Mouse (Mus musculus) erythroblast, embryonic 14.5 days (primary cell): ENCODE measurements around the gene Gabarapl2. TPM values are rescaled to one million over a fixed set of nuclear protein-coding genes. Genes with fewer than 3 reads are reported as not detected.

Experiments used
- H3K27me3 ChIP-seq: 2 replicates; pipeline ENCODE4 v1.6.1; 2012; ENCODE audit warnings: inconsistent platforms; ENCODE audit not compliant: control insufficient read depth
- H3K36me3 ChIP-seq: 2 replicates; pipeline ENCODE4 v1.6.1; 2012; ENCODE audit warnings: mild to moderate bottlenecking, inconsistent platforms; ENCODE audit not compliant: control insufficient read depth
- H3K4me1 ChIP-seq: 2 replicates; pipeline ENCODE4 v1.6.1; 2012; ENCODE audit warnings: inconsistent platforms; ENCODE audit not compliant: control insufficient read depth
- H3K4me3 ChIP-seq: replicated peaks from 2 replicates; pipeline ENCODE3; 2012; ENCODE audit warnings: moderate library complexity, mild to moderate bottlenecking, inconsistent platforms
- H3K9me3 ChIP-seq: 2 replicates; pipeline ENCODE4 v1.6.1; 2012; ENCODE audit warnings: low read length, inconsistent platforms, mixed read lengths; ENCODE audit not compliant: control insufficient read depth
- GATA1 ChIP-seq: IDR thresholded peaks from 2 replicates; pipeline ENCODE4 v1.6.1; 2012; ENCODE audit warnings: low read length, inconsistent platforms, mixed read lengths
- TAL1 ChIP-seq: IDR thresholded peaks from 3 replicates; pipeline ENCODE4 v1.6.1; 2012; ENCODE audit warnings: low read length, inconsistent platforms, mixed read lengths
- polyA plus RNA-seq: library from polyadenylated mRNA; stranded (reverse); fragments of >175 nt; gene quantifications from 2 replicates; pipeline ENCODE4 v1.2.3, GENCODE M21; 2012

Gene Gabarapl2
- polyA plus RNA-seq, 1 experiment: 2.0 TPM

- H3K27me3 ChIP-seq: no peaks in the 10 kb centered on the region
- no peak overlapping the region for H3K4me3 ChIP-seq
- H3K36me3 ChIP-seq: peaks cover 55% of the 10 kb centered on the region
- H3K9me3 ChIP-seq: peaks cover 12% of the 10 kb centered on the region
- H3K4me1 ChIP-seq: no peaks in the 10 kb centered on the region; the same call in 1 of the 2 replicates
- no peak for TF ChIP-seq GATA1
- TF ChIP-seq TAL1: no peak
Measured at GRCm38 (mm10) chr8:111975706-111976105, 35.2 kb downstream of the Gabarapl2 start.

GRCm38 (mm10) chr8:111976326-111976725 lies 35.8 kb downstream of the Gabarapl2 start:
- no peak overlapping the region for H3K4me3 ChIP-seq
- peaks cover 12% of the 10 kb centered on the region for H3K9me3 ChIP-seq
- TF ChIP-seq GATA1 (no peak), TAL1 (no peak)
- peaks cover 54% of the 10 kb centered on the region for H3K36me3 ChIP-seq
- H3K27me3 ChIP-seq: no peaks in the 10 kb centered on the region
- H3K4me1 ChIP-seq: no peaks in the 10 kb centered on the region; the same call in 1 of the 2 replicates

GRCm38 (mm10) chr8:111978147-111978546 lies 37.6 kb downstream of the Gabarapl2 start:
- Histone ChIP-seq H3K9me3 (peaks cover 12% of the 10 kb centered on the region), H3K27me3 (no peaks in the 10 kb centered on the region), H3K4me1 (no peaks in the 10 kb centered on the region; the same call in none of the 2 replicates), H3K4me3 (no peak overlapping the region), H3K36me3 (peaks cover 59% of the 10 kb centered on the region)
- TF ChIP-seq TAL1: no peak
- TF ChIP-seq GATA1: no peak

DNA sequence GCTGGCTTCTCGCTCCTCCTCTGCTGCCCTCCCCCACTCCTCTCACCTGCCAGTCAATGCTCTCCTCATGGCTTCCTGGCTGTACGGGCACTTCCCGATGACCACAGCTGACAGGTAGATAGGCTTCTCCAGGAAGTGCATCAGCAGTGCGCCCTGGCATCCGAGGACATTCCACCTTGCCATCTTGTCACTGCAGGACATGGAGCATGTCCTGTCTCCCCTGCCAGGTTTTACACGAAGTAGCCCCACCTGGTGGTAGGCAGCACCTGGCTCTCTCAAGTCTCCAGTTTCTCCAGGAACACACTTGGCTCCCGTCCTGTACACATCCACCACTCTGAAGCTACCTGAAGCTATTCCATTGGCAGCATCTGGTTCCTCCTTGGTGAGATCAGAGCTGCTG lies 41.6 kb downstream of the Gabarapl2 start:
- Histone ChIP-seq H3K36me3 (peaks cover 61% of the 10 kb centered on the region), H3K27me3 (no peaks in the 10 kb centered on the region), H3K9me3 (no peaks in the 10 kb centered on the region), H3K4me3 (no peak overlapping the region), H3K4me1 (peaks cover 5% of the 10 kb centered on the region)
- TF ChIP-seq TAL1 (no peak), GATA1 (no peak)

GRCm38 (mm10) chr8:111984511-111984910 lies 44.0 kb downstream of the Gabarapl2 start:
- peaks cover 5% of the 10 kb centered on the region for H3K4me1 ChIP-seq
- H3K9me3 ChIP-seq: no peaks in the 10 kb centered on the region
- TF ChIP-seq GATA1 (no peak), TAL1 (no peak)
- no peaks in the 10 kb centered on the region for H3K27me3 ChIP-seq
- peaks cover 72% of the 10 kb centered on the region for H3K36me3 ChIP-seq
- no peak overlapping the region for H3K4me3 ChIP-seq

DNA sequence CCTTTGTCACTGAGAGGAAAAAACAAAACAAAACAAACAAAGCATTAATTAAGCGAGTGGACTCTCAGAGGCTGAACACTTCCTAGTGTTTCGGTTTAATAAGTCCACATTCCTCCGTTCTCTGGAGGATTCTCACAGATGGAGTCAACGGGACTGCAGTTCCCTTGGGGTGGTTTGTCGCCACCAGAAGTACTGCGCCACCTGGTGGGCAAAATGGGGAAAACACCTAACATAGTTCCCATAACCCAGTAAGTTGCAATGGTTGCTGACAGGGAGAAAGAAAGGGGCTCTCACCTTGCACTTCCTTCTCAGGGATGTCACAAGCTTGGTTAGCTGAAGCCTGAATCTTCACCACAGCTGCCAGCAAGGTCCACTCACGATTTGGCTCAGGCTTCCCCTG lies 49.4 kb downstream of the Gabarapl2 start:
- Histone ChIP-seq H3K36me3 (peaks cover 64% of the 10 kb centered on the region), H3K4me3 (no peak overlapping the region), H3K27me3 (no peaks in the 10 kb centered on the region), H3K4me1 (peaks cover 24% of the 10 kb centered on the region), H3K9me3 (no peaks in the 10 kb centered on the region)
- TF ChIP-seq TAL1: no peak

DNA sequence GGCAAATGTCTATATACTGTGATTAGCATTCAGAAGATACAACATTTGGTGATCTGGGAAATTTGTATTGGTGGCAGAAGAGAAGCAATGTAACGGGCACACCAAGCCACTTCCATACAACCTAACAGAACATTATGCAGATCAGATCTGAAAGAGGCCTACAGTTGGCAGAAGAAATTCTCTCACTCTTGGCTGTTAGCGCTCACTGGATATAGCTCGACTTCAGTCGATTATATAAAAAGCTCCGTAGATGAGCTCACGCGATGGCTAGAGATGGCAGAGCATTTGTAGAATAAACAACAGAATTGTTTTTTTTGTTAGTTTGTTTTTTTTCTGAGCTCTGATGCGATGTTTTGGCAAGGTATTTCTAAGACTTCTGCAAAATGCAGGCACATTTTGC lies 50.8 kb downstream of the Gabarapl2 start:
- Histone ChIP-seq H3K4me3 (peak overlapping the region; percentile 82), H3K36me3 (peaks cover 65% of the 10 kb centered on the region), H3K9me3 (no peaks in the 10 kb centered on the region), H3K27me3 (no peaks in the 10 kb centered on the region), H3K4me1 (peaks cover 24% of the 10 kb centered on the region)
- no peak for TF ChIP-seq GATA1
- TF ChIP-seq TAL1: no peak

GRCm38 (mm10) chr8:111992013-111992702 lies 51.7 kb downstream of the Gabarapl2 start, which contains the start of gene Adat1:
Gene Adat1 (minus strand): TSS chr8:111992302.
- Histone ChIP-seq H3K36me3 (peaks cover 67% of the 10 kb centered on the region), H3K4me3 (peak within 1 kb of the TSS; percentile 82), H3K27me3 (no peaks in the 10 kb centered on the region), H3K4me1 (peaks cover 24% of the 10 kb centered on the region), H3K9me3 (no peaks in the 10 kb centered on the region)
- TF ChIP-seq TAL1 (no peak), GATA1 (no peak)

- Histone ChIP-seq H3K4me1 (peaks cover 24% of the 10 kb centered on the region), H3K36me3 (peaks cover 67% of the 10 kb centered on the region), H3K9me3 (no peaks in the 10 kb centered on the region), H3K4me3 (peak overlapping the region; percentile 23), H3K27me3 (no peaks in the 10 kb centered on the region)
- TF ChIP-seq GATA1: no peak
- no peak for TF ChIP-seq TAL1
Measured at GRCm38 (mm10) chr8:111992703-111993039, 52.2 kb downstream of the Gabarapl2 start.

Other genes with a start within 250 kb of the Gabarapl2 start
- gene Ctrb1, start 249.7 kb upstream of the Gabarapl2 start, polyA plus RNA-seq: not detected in 2 replicates
- gene Bcar1, start 196.9 kb upstream of the Gabarapl2 start, polyA plus RNA-seq: 0.05 and 0.07 TPM in 2 replicates
- 1.4 and 2.2 TPM in 2 replicates for gene Cfdp1, start 86.4 kb upstream of the Gabarapl2 start, polyA plus RNA-seq
- gene Tmem170, start 64.0 kb upstream of the Gabarapl2 start, polyA plus RNA-seq: 0.07 and 0.08 TPM in 2 replicates
- gene Chst5, start 30.3 kb upstream of the Gabarapl2 start, polyA plus RNA-seq: not detected in 2 replicates
- gene Tmem231, start 6.8 kb upstream of the Gabarapl2 start, polyA plus RNA-seq: 0.33 and 0.70 TPM in 2 replicates
- 0.06 TPM in 1 of 2 replicates, not detected in the other for gene Adat1, start 51.6 kb downstream of the Gabarapl2 start, polyA plus RNA-seq
- 5.8 and 6.3 TPM in 2 replicates for gene Kars, start 70.6 kb downstream of the Gabarapl2 start, polyA plus RNA-seq
- gene Terf2ip, start 70.7 kb downstream of the Gabarapl2 start, polyA plus RNA-seq: 0.40 and 0.49 TPM in 2 replicates
- 0.12 TPM in 1 of 2 replicates, not detected in the other for gene Gm6793, start 74.3 kb downstream of the Gabarapl2 start, polyA plus RNA-seq